Mouse (Mus musculus) embryonic facial prominence, embryonic 11.5 days (tissue): ENCODE data around the gene 3100002H09Rik. TPM values are rescaled to one million over a fixed set of nuclear protein-coding genes. Genes with fewer than 3 reads are reported as not detected.

ENCODE experiments used
- ATAC-seq: fragments of 200-750 bp; cut with Nextera tagmentation; replicated peaks from 2 replicates; pipeline ENCODE4 v1.8.0; 2017; ENCODE audit warnings: low read depth; ENCODE audit not compliant: insufficient number of reproducible peaks, low FRiP score, low TSS enrichment
- DNase-seq: peaks from one replicate; pipeline ENCODE4 v3.0.0-alpha.2; 2015; ENCODE audit warnings: low spot score
- H3K27ac ChIP-seq: fragments of 300-500 bp; sonication (generic); replicated peaks from 2 replicates; pipeline ENCODE4 v1.5.1; 2014; ENCODE audit warnings: mild to moderate bottlenecking, low read depth, low read length, control low read depth
- H3K27me3 ChIP-seq: fragments of 300-500 bp; sonication (generic); 2 replicates; pipeline ENCODE4 v1.6.1; 2014; ENCODE audit warnings: mild to moderate bottlenecking, low read length, moderate library complexity, mixed read lengths; ENCODE audit not compliant: control insufficient read depth, insufficient read depth
- H3K36me3 ChIP-seq: fragments of 300-500 bp; sonication (generic); replicated peaks from 2 replicates; pipeline ENCODE4 v1.6.1; 2014; ENCODE audit warnings: low read depth, mild to moderate bottlenecking, low read length, moderate library complexity, mixed read lengths; ENCODE audit not compliant: control insufficient read depth, insufficient read depth
- H3K4me1 ChIP-seq: fragments of 300-500 bp; sonication (generic); 2 replicates; pipeline ENCODE4 v1.6.1; 2014; ENCODE audit warnings: low read length, mixed read lengths; ENCODE audit not compliant: control insufficient read depth, insufficient read depth
- H3K4me2 ChIP-seq: fragments of 300-500 bp; sonication (generic); 2 replicates; pipeline ENCODE4 v1.6.1; 2014; ENCODE audit warnings: low read depth, mild to moderate bottlenecking, control low read depth, low read length, moderate library complexity
- H3K4me3 ChIP-seq: fragments of 300-500 bp; sonication (generic); 2 replicates; pipeline ENCODE4 v1.5.1; 2014; ENCODE audit warnings: low read depth, low read length, control low read depth
- H3K9ac ChIP-seq: fragments of 300-500 bp; sonication (generic); replicated peaks from 2 replicates; pipeline ENCODE4 v1.6.1; 2014; ENCODE audit warnings: mild to moderate bottlenecking, control low read depth, low read length
- H3K9me3 ChIP-seq: fragments of 300-500 bp; sonication (generic); replicated peaks from 2 replicates; pipeline ENCODE4 v1.6.1; 2016; ENCODE audit warnings: mild to moderate bottlenecking, low read length, inconsistent platforms, mixed read lengths; ENCODE audit not compliant: control insufficient read depth
- WGBS: fragments of 180-500 bp; shearing (Covaris S2); extraction: QIAGEN DNeasy Blood & Tissue Kit; methylation state at CpG from one replicate; pipeline ENCODE4 v1.1.7; 2014; 5-methylcytosine and 5-hydroxymethylcytosine counted together
- polyA plus RNA-seq: library from polyadenylated mRNA; unstranded; fragments of >200 nt; fragmentation: Nextera tagmentation; extraction: Ambion mirVana; gene quantifications from 2 replicates; pipeline ENCODE4 v1.2.1, GENCODE M21; 2014

The 3100002H09Rik gene
- polyA plus RNA-seq, 1 experiment from 2014 or later = not detected

DNA sequence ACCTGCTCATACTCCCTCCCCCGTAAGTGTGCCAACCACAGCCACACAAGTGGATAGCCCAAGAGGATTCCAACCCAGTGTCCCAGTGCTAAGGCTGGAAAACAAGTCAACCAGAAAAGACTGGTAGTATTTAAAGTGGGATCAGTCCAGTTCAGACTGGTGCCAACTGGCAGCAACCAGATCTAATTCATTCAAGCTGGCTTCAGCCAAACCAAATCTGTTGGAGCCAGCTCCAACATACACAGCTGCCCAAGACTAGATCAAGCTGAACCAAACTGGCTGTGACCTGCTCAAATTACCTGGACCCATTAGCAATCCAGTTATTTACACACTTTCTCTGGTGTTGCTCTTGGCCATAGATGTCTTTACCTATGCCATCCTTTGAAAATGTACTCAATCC is 16.2 kb upstream of the 3100002H09Rik start:
- no peak overlapping the region for H3K27ac ChIP-seq
- no peaks in the 10 kb centered on the region for H3K9me3 ChIP-seq
- no peaks in the 10 kb centered on the region for H3K36me3 ChIP-seq
- no peaks in the 10 kb centered on the region for H3K27me3 ChIP-seq
- H3K9ac ChIP-seq = no peak overlapping the region
- no peak for ATAC-seq
- H3K4me3 ChIP-seq = no peak overlapping the region
- no peak overlapping the region for H3K4me2 ChIP-seq
- DNase-seq = no peak
- H3K4me1 ChIP-seq = no peaks in the 10 kb centered on the region
- 88% methylated on average over 1 of the region's 1 CpGs for WGBS

- no peak overlapping the region for H3K4me3 ChIP-seq
- ATAC-seq (no peak), DNase-seq (no peak)
- no peak overlapping the region for H3K9ac ChIP-seq
- H3K27me3 ChIP-seq = no peaks in the 10 kb centered on the region
- H3K4me1 ChIP-seq = no peaks in the 10 kb centered on the region
- no peaks in the 10 kb centered on the region for H3K36me3 ChIP-seq
- no peaks in the 10 kb centered on the region for H3K9me3 ChIP-seq
- no peak overlapping the region for H3K27ac ChIP-seq
- H3K4me2 ChIP-seq = no peak overlapping the region
- 22% methylated on average over 7 of the region's 7 CpGs for WGBS
Observed at GRCm38 (mm10) chr4:124624111-124624581, 13.5 kb upstream of the 3100002H09Rik start.

DNA sequence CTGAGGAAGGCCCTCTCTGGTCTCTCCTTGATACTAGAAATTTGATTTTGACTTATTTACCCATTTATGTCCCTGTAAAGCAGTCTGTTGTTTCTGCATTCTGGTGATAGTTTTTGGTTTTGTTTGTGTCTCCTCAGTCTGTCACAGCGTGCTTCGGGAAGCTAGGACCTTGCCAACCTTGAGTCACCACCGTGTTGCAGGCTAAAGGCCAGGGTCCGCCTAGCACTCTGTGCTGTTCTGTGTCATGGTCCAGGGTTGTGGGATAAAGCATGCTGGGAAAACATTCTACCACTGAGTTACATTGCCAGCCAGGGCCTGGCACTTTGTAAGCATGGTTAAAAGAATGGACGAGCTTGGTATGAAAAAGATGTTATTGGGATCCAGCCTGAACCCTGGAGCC is 12.0 kb upstream of the 3100002H09Rik start:
- WGBS = 86% methylated on average over 5 of the region's 5 CpGs

DNA sequence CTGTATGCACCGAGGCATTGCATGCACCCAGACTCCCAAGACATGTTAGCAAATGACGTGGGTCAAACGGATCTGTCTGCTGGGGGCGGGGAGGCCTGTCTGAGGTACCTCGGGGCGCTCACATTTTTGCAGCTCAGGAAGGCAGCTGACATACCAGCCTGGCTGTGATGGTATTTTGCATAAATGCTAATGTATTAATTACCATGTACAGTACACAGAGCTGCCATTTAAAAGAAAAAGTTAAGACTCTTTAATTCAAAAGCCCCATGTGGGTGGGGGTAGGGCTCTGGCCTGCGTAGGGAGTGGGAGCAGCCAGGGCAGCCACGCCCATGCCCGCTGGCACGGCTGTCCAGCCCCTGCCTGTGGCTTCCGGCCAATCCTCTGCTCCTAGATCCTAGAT is 10.8 kb upstream of the 3100002H09Rik start:
- no peaks in the 10 kb centered on the region for H3K9me3 ChIP-seq
- H3K4me1 ChIP-seq = no peaks in the 10 kb centered on the region
- H3K27ac ChIP-seq = no peak overlapping the region
- DNase-seq = no peak
- no peaks in the 10 kb centered on the region for H3K27me3 ChIP-seq
- WGBS = 68% methylated on average over 11 of the region's 11 CpGs
- no peak overlapping the region for H3K4me3 ChIP-seq
- no peak overlapping the region for H3K4me2 ChIP-seq
- ATAC-seq = no peak
- no peak overlapping the region for H3K9ac ChIP-seq
- H3K36me3 ChIP-seq = no peaks in the 10 kb centered on the region

More for the DNA sequence above, 12.0 kb upstream of the 3100002H09Rik start:
- H3K27ac ChIP-seq = no peak overlapping the region
- no peaks in the 10 kb centered on the region for H3K27me3 ChIP-seq
- no peaks in the 10 kb centered on the region for H3K9me3 ChIP-seq
- H3K9ac ChIP-seq = no peak overlapping the region
- no peaks in the 10 kb centered on the region for H3K36me3 ChIP-seq
- H3K4me1 ChIP-seq = no peaks in the 10 kb centered on the region
- H3K4me3 ChIP-seq = no peak overlapping the region
- ATAC-seq = no peak
- H3K4me2 ChIP-seq = no peak overlapping the region
- no peak for DNase-seq

- Histone ChIP-seq H3K27me3 (no peaks in the 10 kb centered on the region), H3K36me3 (no peaks in the 10 kb centered on the region), H3K9me3 (no peaks in the 10 kb centered on the region), H3K9ac (peak overlapping the region; percentile 34), H3K27ac (no peak overlapping the region), H3K4me1 (no peaks in the 10 kb centered on the region), H3K4me2 (no peak overlapping the region), H3K4me3 (no peak overlapping the region)
- no peak for DNase-seq
- no peak for ATAC-seq
- 6% methylated on average over 16 of the region's 16 CpGs for WGBS
Observed at GRCm38 (mm10) chr4:124618599-124618998, 8.0 kb upstream of the 3100002H09Rik start.

DNA sequence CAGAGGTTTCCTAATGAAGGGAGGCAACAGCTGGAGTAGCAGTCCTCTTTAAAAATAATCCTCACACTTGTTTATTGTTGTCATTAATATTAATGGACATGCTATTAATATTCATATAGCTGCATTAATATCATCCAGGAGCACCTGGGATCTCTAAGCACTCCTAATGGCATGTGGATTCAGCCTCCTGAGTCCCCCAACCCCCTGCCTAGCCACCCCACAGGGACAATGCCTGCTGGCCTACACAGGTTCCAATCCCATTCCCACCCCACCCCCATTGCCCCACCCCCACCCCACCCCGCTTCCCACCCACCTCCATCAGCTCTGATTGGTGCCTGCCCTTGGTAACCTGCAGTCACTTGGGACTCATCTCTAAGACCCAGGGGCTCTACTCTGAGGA is 6.0 kb upstream of the 3100002H09Rik start:
- DNase-seq = no peak
- Histone ChIP-seq H3K27ac (no peak overlapping the region), H3K36me3 (no peaks in the 10 kb centered on the region), H3K4me3 (no peak overlapping the region), H3K27me3 (no peaks in the 10 kb centered on the region), H3K9ac (no peak overlapping the region), H3K9me3 (no peaks in the 10 kb centered on the region), H3K4me1 (no peaks in the 10 kb centered on the region), H3K4me2 (no peak overlapping the region)
- WGBS = 38% methylated on average over 1 of the region's 1 CpGs
- no peak for ATAC-seq

GRCm38 (mm10) chr4:124615986-124616385 is 5.4 kb upstream of the 3100002H09Rik start:
- Histone ChIP-seq H3K27ac (no peak overlapping the region), H3K36me3 (no peaks in the 10 kb centered on the region), H3K27me3 (no peaks in the 10 kb centered on the region), H3K4me1 (no peaks in the 10 kb centered on the region), H3K9ac (no peak overlapping the region), H3K4me3 (no peak overlapping the region), H3K9me3 (no peaks in the 10 kb centered on the region), H3K4me2 (no peak overlapping the region)
- DNase-seq (no peak), ATAC-seq (no peak)
- 57% methylated on average over 9 of the region's 9 CpGs for WGBS

GRCm38 (mm10) chr4:124615406-124615960 is 4.9 kb upstream of the 3100002H09Rik start:
- no peak overlapping the region for H3K4me2 ChIP-seq
- no peak for ATAC-seq
- H3K27ac ChIP-seq = no peak overlapping the region

More at GRCm38 (mm10) chr4:124615406-124615960, 4.9 kb upstream of the 3100002H09Rik start:
- Histone ChIP-seq H3K36me3 (no peaks in the 10 kb centered on the region), H3K9ac (no peak overlapping the region), H3K4me3 (no peak overlapping the region), H3K4me1 (no peaks in the 10 kb centered on the region), H3K27me3 (no peaks in the 10 kb centered on the region), H3K9me3 (no peaks in the 10 kb centered on the region)
- no peak for DNase-seq
- 50% methylated on average over 14 of the region's 14 CpGs for WGBS
